Mouse (Mus musculus): Measurements from ENCODE around the gene St13.

The St13 gene

GRCm38 (mm10) chr15:81319462-81319861 lies 80.4 kb downstream of the St13 start:
- no peak for DNase-seq (ENCODE audit: low spot score)

- DNase-seq (ENCODE audit: low spot score), result no peak
Observed at GRCm38 (mm10) chr15:81313928-81314327, 85.9 kb downstream of the St13 start.

Data from MN1 (cell line).